Comparison of ENCODE assay signal across 3 mouse cellular contexts in genomic region chr11:109456261-109456660, GRCm38 (mm10).
A peak's percentile ranks its signal among the peaks of the same experiment; 100 is the strongest.
TF ChIP-seq lines count a peak whose summit lies in the region.

No protein-coding gene starts in this region.

TF ChIP-seq in CH12.LX, 34 proteins besides CTCF, POLR2A, EP300 and RAD21:
- no peak for TF ChIP-seq GABPA (IDR thresholded peaks at IDR 0.05; ENCODE audit: insufficient replicate concordance, low read depth, low read length)
- TF ChIP-seq MAFK (IDR thresholded peaks at IDR 0.05; ENCODE audit: insufficient replicate concordance, low read length) = peak; percentile 88
TF ChIP-seq in CH12.LX: peak in this region for 1.

TF ChIP-seq in ES-E14, 5 proteins besides CTCF, POLR2A, EP300 and RAD21:
- TF ChIP-seq CHD2 (IDR thresholded peaks at IDR 0.05; ENCODE audit: low read depth, low read length) (no peak), MAFK (IDR thresholded peaks at IDR 0.05; ENCODE audit: insufficient read depth, low read depth, low read length) (peak; percentile 81), ZC3H11A (IDR thresholded peaks at IDR 0.05; ENCODE audit: borderline replicate concordance, low read depth, low read length) (no peak), HCFC1 (IDR thresholded peaks at IDR 0.05; ENCODE audit: borderline replicate concordance, insufficient read depth, low read length) (no peak)

TF ChIP-seq in MEL, 35 proteins besides CTCF, POLR2A, EP300 and RAD21:
- peak; percentile 79 for TF ChIP-seq MAFK (IDR thresholded peaks at IDR 0.05; ENCODE audit: borderline replicate concordance, low read depth, low read length)
- TF ChIP-seq MYB (IDR thresholded peaks at IDR 0.05; ENCODE audit: low read depth, low read length) = no peak
